Mouse (Mus musculus) embryo, embryonic 10.5 days (tissue): ENCODE data around the gene Fbxo41.

Experiments used
- DNase-seq: peaks from one replicate; pipeline ENCODE4 v3.0.0-alpha.2; 2015; ENCODE audit warnings: low spot score

Fbxo41 gene

DNA sequence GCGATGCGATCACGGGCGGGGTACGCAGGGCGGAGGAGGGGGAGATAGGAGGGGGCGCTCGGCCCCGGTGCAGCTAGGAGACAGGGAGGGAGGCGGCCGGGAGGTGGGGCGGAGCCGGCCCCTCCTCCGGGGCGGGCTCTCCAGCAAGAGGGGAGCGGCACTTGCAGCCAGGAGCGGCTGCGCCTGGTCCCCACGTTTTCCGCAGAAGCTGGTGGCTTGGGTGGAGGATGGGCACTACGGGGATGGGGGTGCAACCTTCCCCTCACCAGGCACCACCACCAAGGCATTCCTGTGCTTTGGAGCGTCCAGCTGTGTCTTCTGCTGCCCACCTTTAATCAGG, at the start of gene Fbxo41:
TSS of gene Fbxo41 (minus strand) at position 84 of the 340 bp plus-strand sequence.
- peak; percentile 67 for DNase-seq

DNA sequence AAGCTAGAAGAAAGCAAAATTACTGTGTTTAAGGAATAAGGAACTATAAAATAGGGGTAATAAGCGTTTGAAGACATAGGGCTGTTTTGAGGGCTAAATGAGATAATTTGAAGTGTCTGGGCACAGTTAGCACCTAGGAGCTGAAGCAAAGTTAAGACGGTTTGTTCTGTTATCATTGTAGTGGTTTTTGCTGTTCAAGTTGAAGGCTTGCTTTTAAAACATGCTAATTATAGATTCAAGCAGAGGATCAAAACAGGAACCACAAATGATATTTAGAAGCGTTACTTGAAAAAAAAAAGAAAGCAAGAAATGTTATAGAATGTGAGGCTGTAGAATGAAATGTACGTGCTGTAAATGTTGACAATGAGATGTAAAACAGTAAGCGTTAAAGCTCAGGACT, 44.8 kb upstream of the Fbxo41 start:
- no peak for DNase-seq

DNA sequence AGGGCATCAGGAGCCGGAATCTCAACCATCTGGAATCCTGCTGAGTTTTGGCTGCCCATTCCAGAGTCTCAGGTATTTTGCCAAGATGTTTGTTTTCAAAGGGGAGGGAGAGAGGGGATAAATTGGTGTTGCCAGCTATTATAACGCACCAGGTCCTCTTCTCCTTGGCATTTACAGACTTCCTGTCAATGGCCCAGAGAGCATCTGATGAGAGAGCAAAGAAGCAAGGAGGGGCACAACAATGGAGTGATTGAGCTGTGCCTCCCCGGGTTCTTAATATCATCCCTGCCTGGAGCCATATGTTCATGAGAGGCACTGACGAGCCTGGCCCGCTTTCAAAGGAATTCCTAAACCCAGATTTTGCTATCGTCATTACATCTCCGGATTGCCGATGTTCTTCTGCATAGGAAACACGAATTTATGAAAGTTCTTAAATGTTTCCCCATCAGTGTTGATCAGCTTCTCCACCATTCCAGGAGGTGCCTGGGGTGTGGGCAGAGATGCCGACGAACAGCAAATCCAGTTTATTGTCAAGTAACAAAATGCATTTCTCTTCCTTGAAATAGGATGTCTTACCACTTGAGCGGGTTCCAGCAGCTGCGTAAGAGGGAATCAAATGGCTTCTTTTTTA, 41.6 kb upstream of the Fbxo41 start:
- DNase-seq, result no peak

DNA sequence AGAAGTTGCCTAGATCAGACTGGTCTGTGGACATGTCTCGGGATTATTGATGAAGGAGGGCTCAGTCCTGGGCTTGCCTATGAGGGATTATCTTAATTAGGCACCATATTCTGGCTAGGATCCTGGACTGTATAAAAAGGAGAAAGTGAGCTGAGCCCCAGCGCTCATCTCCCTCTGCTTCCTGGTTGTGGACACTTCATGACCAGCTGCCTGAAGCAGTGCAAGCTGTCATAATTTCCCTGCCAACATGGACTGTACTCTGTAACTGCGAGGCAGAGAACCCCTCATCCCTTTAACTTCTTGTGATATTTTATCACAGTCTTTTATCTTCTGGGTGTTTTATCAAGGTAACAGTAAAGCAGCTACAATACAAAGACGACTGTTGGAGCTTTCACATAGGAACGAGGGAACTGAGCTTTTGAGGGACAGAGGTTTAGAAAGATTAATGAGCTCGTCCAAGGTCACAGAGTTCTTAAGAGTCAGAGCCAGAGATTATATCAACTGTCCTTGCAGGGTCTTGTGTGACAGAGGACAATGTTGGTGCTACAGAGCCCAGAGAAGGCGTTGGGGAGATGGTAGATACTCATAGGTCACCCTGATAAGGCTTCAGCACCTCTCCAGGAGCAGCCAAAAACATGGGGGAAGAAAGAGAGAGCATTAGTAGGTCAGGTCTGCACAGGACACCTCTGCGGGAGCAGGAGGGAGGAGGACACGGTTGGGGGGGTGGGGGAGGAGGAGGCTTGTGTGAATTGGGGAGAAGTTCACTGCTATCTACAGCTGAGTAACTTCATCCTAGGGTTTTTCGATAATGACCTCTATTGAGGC, 40.8 kb upstream of the Fbxo41 start:
- DNase-seq, result no peak

DNA sequence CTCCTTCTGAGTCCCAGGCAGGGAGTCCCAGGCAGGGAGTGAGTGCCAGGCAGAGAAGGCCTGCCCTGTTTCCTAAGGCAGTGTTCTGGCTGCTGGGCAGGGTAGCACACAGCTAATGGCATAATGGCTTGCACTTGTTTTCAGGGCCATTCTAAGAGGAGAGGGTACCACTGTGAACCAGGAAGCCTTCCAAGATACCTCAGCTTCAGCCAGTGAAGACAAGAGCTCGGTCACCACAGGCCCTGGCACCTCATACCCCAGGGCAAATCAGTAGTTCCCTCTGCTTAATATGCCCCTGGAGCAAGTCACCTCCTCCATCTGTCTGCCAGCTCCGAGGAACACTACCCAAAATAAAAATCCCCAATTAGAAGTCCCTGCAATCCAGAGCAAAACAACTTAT, 20.0 kb upstream of the Fbxo41 start:
- no peak for DNase-seq

DNA sequence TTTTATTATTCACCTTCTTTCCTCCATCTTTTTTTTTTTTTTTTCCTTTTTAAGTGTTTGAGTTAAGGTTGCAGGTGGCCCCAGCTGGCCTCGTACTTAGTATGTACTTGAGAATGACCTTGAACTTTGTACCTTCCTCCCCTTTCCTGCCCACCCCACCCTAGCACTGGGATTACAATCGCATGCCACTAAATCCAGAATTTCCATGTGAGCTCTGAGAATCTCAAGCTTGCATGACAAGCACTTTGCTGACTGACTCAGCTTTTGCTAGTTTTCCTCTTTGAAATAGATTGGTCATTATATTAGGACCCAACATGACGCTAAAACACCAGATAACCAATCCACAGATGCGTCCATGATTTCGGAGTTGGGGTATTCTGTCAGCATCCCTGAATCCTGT, 19.2 kb upstream of the Fbxo41 start:
- DNase-seq, result no peak

DNA sequence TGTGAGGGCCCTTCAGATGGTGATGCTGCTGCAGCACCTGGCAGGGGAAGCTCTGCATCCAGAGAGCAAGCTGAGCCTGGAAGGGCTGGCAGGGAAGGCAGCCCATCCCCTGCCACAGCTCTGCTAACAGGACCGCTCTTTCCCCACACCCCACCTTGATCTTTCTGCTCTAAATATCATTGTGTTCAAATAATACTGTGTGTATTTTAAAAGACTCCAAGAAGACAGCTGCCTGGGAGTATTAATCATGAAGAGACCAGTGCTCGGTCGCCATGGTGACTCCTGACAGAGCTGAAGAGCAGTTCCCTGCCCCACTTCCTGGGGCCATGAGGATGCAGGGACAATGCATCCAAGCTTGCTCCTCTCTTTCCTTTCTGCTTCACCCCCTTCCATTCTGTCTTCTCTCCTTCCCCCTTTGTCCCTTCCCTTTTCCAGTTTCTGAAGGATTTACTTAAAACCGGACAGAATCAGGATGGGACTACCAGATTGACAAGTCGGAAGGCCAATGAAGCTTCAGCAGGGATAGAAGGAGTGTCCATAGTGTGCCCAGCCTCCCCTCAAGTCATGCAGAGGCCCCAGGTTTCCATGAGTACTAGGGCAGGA, 15.4 kb upstream of the Fbxo41 start:
- peak; percentile 30 for DNase-seq

DNA sequence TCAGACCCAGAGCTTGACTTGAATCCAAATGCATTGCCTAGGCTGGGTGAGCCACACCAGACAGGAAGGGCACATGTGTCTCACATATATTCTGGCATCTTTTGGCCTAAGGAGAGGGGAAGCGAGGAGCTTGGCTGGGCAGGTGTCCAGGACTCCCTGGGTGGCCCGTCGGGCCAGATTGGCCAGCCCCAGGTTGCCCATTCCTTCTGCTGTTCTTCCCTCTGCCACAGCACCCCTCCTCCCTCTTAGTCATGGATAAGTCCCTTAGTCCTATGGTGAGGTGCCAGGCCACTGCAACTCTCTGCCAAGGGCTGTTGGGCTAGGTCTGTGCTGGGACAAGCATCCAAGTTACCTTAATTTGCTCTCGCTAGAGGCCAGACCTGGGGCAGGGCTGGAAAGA, 13.1 kb upstream of the Fbxo41 start:
- no peak for DNase-seq

DNA sequence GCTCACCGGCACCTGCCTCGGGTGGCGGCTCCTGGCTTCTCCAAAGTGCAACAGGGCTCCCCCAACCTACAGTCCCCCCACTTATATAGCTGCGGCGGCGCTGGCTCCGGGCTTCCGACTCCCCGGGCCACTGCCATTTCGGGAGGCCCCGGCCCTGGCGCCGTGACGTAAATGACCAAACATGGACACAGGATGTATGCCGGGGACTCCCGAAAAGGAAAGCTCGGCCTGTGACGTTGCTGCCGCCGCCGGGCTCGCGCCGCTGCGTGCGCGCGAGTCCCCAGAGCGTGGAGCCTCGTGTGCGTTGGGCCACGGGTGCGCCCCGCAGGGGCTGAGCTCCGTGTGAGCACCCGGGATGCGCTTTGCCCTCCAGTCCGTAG, 10.7 kb upstream of the Fbxo41 start, which contains the start of gene Egr4:
TSS of gene Egr4 (minus strand) at position 59 of the 380 bp plus-strand sequence.
- peak; percentile 68 for DNase-seq

DNA sequence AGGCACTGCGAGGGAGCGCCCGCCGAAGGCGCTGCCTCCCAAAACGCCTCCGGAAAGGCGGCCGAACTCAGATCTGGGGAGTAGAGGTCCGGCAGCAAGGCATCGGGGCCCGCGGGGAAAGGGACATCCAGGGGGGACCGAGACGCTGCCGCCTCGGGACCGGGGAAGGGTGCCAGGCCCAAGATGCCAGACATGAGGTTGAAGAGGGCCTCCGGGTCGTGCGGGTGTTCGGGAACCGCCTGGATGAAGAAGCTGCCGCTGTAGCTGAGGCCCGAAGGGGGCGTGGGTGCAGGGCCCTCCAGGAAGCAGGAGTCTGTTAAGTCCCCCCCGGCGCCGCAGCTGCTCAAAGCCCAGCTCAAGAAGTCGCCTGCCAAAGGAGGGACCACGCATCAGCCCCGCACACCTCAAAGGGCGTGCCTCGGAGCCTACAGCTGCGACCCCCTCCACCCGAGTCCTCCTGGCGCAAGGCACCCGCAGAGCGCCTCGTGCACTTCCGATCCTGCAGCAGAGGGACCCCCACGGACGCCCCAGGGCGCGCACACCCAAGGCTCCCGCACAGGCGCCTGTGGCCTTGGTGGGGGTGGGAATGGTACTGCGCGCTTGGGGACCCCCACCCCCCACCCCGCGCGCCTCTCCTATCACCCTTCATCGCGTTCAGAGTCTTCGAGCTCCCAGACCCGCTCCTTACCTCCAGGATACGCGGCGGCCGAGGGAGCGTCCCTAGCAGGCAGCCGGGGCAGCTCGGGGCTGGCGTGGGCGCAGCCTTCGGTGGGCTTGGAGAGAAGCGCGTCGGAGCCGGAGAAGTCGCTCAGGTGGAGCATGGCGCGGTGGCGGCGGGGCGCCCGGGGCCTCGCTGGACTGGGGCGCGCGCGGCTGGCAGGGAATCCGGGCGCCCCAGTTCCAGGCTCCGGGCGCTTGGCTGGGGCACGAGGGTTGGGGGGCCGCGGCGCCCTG, 10.1 kb upstream of the Fbxo41 start:
- DNase-seq, result peak; percentile 28

DNA sequence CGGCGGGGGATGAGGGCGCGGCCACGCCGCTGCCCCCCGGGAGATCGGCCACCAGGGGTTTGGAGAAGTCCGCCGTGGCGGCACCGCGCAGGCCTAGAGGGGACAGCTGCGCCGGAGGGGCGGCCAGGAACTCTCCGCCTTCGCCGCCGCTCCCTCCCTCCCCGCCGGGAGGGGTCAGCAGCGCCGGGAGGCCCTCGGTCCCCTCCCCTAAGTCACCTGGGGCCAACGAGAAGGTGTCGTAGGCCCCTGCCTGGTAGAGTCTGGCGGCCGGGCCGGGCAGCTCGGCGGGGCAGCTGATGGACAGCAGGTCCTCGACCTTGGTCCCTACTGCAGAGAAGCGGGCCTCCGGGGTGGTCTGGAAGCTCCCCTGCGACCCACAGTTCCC, 9.3 kb upstream of the Fbxo41 start:
- DNase-seq, result peak; percentile 2

DNA sequence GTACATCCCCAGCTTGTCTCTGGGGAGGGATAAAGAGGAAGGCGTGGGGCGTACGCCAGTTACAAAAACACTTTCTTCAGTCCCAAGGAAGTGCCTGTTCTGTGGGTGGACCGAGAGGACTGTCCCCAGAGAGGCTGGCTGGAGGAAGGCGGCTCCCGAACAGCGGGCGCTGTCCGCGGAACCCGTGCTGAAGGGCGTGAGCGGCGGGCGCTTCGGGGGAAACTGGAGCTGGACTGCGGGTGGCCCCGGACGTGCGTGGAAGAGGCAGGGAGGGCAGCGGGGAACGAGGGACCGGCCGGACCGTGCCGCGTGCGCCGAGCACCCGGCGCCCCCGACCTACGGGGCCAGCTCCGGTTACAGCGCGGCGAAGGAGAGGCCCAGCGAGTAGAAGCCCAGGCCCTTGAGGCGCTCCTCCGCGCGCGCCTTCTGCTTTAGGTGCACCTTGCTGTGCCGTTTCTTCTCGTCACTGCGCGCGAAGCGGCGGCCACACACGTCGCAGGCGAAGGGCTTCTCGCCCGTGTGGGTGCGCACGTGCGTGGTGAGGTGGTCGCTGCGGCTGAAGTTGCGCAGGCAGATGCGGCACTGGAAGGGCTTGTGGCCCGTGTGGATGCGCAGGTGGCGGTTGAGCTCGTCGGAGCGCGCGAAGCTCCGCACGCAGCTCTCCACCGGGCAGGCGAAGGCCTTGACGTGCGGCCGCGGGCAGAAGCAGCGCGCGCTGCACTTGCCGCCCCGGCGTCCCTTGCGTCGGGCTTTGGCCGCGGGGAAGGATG, 8.7 kb upstream of the Fbxo41 start:
- DNase-seq, result peak; percentile 67

DNA sequence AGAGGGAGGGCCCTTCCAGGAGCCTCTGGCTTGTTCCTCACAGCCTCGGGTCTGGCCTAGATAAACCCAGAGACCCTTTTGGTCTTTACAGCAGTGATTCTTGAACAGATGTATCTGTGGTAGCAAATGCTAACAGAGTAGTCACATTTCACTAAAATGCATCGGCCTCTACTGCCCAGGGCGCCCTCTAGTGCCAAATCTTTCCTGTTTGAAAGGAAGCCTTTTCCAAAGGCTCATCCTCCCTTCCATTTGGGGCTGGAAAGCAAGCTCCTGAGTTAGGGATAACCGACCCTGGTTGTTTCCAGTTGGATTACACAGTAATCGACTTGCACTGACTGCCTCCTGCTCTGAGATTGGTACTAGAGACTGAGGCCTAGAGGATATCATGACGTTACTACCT, 7.7 kb upstream of the Fbxo41 start:
- peak; percentile 86 for DNase-seq

DNA sequence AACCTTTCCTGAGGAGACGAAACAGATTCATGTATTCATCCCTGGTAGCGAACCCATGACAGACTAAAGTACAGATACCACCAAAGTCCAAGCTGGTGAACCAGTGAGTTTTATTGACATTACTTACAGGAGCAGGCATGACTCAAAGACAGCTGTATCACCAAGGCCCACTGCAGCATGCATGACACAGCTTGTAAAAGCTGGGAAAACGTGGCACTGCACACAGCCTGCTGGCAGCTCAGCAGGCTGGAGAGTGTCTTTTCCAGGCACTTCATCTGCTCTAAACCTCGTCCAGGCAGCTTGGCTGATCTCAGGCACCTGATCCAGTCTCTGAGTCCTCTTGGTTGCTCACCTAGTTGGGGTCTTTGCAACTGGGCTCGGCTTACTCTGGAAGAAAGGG, 5.8 kb upstream of the Fbxo41 start:
- no peak for DNase-seq

DNA sequence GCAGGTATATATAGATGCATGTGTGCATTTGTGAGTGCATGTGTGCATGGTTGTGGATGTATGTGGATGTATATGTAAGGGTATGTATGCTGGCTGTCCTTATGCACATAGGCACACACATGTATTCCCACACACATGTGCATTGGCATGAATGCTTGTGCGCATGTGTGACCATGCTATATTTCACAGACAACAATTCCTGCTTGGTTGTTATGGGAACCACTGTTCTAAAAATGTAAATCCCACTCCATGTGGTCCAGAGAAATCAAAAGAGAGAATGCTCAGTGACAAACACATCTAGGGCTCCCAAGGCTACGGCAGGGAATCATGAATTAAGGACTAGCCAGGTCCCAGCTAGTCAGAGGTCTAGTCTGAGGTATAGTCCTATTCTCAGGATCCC, 2.1 kb upstream of the Fbxo41 start:
- DNase-seq, result no peak

DNA sequence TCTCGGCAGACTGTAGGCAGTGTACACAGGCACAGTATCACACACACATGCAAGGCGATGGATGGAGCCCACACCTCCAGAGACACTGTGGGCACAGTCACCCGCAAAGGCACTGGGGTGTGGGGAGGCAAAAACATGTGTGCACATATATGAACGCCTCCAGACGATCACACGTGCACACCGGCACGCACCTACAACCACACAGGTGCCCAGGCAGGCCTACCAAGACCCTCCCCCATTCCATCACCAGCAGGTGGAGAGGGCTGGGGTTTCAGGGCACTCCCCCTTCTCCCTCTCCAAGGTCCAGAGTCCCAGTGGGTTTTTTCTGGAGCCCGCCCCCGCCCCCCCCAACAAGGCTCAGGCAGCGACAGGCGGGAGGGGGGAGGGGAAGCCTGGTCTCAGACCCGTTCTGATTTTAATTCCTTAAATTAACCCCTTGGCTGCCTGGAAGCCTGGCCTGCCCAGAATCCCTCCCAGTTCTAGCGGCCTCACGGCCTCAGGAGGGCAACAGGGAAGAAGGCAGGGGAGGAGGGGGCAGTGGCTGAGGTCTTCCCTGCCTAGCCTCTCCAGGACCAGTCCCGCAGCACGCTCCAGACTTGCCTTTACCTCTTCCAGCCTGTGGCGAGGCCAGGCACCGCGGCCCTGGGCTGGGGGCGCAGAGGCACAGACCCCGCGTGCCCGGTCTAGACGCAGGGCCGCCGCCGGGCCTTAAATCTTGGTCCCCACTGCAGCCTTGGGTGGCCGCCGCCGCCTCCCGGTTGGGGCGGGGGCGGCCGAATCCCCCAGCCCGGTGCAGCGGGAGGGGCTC, 487 bp downstream of the Fbxo41 start:
- peak; percentile 61 for DNase-seq

DNA sequence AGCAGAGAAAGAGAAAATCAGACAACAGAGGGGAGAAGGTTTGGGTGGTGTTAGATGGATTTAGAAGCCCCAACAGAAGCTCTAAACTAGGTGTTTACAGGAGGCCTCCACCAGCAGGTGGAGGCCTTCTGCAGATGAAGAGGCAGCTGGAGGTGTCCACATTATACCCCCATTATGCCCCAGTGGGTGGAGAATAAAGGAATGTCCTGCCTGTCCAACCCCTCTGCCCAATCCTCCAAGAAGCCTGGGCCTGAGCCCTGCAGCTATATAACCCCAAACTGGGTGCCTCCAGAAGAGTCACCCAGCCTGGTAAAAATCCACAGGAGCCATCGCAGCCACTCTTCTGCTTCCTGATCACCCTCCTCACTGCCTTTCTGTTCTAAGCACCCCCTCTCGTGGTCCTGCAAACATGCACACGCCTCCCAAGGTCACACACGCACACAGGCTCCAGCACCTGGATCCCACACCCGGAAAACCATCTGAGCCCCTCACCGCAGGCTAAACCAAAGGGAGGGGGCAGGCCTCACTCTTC, 1.2 kb downstream of the Fbxo41 start:
- DNase-seq, result no peak

DNA sequence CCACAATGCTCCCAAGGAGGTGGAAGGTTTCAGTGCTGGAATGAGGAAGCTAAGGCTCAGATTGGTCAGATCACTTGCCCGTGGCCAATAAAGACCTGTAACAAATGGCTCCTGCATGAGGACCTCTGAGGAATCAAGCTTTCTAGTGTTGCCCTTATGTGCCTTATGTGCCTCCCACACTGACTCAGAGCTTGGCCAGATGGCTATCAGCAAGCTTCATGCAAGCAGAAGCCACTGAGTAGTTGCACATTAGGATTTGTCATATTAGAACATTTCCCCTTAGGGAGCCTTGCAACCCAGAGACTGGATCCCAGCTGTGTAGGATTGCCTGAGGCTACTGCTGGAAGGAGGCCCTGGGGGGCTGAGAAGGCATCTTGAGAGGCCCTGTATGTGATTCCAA, 2.4 kb downstream of the Fbxo41 start:
- DNase-seq, result no peak

DNA sequence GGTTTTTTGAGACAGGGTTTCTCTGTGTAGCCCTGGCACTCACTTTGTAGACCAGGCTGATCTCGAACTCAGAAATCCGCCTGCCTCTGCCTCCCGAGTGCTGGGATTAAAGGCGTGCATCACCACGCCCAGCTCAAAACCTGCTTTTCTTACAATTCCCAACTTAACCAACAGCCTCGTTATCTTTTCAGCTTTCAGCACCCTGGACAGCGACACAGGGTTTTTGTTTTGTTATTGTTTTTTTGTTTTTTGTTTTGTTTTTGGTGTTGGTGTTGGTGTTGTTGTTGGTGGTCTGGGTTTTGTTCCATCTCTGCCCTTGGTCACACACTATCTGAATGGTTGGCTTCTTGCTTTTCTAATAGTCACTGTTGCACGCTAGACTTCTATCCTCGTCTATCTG, 4.6 kb downstream of the Fbxo41 start:
- peak; percentile 54 for DNase-seq

DNA sequence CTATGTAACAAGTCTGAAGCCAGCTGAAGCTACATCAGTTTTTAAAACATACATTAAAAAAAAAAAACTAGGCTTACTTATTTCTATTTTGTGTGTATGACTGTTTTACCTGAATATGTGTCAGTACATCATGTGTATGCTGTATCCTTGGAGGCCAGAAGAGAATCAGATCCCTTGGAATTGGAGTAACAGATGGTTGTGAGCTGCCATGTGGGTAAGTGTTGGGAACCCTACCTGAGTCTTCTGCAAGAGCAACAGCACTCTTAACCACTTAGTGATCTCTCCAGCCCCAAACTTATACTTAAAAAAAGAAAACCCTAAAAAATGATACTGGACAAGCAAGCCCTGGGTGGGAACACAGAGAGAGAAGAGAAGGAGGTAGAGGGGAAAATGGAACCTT, 5.8 kb downstream of the Fbxo41 start:
- DNase-seq, result no peak
